Mouse (Mus musculus) spleen, postnatal 36 days (tissue): Measurements from ENCODE around the gene Cables2.
A peak's percentile ranks its signal among the peaks of the same experiment; 100 is the strongest.

ENCODE experiments used
- DNase-seq, 2 experiments: peaks; one replicate each; pipeline ENCODE4 v3.0.0; 2022; ENCODE audit warnings: low spot score in 2 of 2, mixed read lengths in 1 of 2

Gene Cables2

DNA sequence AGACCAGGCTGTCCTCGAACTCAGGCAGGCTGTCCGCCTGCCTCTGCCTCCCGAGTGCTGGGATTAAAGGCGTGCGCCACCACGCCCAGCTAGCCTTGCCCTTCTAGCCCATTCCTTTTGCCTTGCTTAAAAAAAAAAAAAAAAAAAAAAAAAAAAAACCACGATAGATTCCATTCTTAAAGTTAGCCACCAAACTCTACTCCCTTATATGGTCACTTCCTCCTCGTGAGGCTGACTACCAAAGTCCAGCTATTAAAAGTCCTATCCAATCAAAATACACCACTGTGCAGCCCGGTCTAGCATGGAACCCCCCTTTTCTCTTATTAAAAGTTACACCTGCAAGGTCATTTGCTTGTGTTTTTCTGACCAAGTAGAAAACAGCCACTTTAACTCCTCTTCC is 17.6 kb downstream of the Cables2 start:
- DNase-seq: no peak

DNA sequence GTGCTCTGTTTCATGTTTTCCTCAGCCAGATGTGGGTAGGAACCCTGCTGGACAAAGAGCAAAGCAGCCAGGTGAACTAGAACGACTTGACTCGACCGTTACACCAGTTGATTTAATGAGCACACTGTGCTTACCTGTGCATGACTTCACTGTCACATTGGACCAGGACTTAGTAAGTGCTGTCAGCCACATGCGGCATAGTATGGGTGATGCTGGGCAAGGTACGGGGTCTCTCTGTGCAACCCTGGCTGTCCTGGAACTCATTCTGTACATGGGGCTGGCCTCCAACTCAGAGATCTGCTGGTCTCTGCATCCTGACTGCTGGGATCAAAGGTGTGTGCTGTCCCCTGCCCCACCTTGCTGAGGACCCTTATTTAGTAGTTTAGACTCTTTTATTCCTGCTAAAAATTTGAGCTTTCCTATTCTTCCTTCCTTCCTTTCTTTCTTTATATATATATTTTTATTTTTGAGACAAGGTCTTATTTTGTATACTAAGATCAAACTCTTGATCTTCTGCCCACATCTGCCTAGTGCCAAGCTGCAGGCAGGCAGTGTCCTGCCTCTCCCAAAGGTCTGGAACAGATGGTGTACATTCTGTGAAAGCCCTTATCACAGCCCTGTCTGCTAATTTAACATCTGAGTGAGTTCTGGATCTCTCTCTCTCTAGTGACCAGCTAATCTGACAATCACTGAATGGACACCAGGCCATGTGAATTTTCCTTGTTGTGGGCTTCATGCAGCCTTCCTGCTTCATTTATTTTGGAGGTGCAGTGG is 18.7 kb downstream of the Cables2 start:
- DNase-seq: no peak

DNA sequence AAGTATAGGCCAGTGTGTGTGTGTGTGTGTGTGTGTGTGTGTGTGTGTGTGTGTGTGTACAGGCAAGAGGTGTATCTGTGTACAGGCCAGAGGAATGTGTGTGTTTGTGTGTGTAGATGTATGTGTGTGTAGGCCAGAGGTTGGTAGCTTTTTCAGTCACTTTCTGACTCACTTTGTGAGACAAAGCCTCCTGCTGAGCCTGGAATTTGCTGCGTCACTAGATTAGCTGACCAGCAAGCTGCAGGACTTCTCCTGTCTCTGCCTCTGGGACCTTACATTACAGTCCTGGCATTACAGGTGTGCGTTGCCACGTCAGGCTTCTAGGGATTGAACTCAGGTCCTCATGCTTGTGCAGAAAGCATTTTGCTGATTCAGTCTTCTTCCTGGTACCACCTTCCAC is 21.5 kb downstream of the Cables2 start:
- DNase-seq: no peak

DNA sequence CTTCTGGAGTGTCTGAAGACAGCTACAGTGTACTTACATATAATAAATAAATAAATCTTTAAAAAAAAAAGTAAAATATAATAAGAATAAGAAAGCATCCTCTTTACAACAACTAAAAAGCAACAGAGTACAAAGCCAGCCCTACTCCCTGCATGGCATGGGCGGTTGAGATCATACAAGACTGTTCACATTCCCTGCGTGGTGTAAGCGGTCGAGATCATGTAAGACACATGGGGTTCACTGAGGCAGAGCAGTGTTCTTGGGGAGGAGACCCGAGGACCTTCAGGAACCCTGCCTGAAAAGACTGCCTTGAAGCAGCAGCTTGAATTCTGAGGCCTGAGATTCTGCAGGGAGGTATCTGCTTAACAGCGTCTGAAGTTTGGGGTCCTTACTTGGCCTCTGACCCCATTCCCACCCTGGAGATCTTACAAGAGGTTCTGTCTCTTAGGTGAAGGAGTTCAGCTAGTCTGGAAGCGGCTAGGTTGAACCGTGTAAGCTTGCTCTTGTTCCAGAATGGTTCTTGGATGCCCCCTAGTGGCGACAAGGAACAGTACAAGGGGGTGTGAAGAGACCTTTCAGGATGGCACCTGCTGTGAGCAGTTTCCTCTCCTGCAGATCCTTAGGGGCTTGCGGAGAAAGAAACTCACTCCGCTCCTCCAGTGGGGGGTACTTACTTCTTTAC is 22.2 kb downstream of the Cables2 start:
- peak; percentile 69 to 74 for DNase-seq

DNA sequence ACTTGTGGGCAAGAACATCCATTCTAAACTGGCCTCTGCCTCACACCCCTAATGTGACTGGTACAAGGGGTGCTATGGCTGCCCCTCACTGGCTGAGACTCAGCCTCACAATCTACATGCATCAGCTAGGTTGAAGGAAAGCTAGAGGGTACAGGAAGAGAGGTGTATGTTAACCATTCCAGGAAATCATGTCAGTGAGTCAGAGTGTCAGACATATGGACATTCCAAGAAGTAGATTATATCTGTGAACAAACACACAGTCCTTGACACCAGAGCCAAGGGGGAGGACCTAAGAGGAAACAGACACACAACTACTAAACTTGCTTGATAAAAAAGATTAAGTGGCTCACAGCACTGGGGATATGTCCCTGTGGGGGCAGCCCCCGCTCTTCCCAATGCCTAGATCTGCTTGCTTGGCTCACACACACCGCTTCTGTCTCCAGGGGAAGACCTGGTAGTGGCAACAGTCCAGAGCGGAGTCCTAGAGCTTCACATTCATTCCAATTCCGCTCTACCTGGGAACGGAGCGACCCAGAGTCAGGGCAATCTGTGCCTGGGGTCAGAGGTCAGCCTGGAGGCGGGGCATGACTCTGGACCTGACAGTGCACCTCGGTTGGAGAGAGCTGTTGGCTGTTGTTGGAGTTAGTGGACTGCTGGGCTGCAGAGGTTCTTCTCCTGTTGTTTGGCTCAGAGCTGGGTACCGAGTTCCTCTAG is 24.2 kb downstream of the Cables2 start:
- DNase-seq: no peak

DNA sequence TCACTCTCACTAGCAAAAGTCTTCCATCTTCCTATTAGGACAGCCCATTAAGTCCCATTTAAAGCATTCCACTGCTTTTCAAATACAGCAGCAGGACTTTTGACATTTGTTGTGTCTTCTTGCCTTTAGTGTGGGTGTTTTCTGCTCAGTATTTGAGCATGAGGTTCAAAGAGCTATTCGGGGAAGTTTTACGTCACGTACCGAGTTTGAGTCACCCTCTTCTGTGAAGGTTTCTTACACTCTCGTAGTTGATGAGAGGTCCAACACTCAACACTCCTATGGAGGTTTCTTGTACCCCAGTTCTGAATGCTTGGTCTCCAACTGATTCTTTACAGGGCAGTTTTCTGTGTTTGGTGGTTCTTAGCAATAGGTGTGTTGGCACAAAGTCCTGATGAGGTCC is 25.4 kb downstream of the Cables2 start:
- no peak for DNase-seq

DNA sequence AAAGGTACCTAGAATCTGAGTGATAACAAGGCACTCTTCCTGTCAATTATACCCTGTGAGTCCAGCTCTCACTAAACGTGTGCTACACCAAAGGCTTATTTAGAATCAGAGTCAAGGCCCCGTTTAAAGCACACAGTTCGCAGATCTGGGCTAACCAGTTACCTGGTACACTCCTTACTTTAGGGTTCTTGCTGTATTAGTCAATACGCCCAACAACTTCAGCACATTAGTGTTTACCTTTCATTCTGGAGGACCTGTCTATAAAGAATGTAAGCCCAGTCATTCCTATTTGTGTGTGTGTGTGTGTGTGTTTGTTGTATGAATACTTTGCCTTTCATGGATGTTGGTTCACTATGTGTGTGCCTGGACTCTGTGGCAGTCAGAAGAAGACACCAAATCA is 30.2 kb downstream of the Cables2 start:
- DNase-seq: no peak

DNA sequence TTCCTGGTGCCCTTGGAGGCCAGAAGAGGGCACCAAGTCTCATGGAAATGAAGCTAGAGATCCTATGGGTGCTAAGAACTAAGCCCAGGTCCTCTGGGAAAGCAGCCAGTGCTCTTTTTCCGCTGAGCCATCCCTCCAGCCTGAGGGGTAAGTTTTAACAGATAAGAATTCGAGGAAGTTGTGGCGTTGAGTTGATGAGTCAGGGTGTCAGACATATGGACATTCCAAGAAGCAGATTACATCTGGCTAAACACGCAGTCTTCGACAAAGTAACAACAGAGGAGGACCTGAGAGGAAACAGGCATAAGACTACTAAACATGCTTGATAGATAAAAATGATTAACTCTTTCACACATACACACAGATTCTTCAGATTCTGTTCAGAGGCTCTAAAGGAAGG is 34.7 kb downstream of the Cables2 start:
- DNase-seq: no peak

DNA sequence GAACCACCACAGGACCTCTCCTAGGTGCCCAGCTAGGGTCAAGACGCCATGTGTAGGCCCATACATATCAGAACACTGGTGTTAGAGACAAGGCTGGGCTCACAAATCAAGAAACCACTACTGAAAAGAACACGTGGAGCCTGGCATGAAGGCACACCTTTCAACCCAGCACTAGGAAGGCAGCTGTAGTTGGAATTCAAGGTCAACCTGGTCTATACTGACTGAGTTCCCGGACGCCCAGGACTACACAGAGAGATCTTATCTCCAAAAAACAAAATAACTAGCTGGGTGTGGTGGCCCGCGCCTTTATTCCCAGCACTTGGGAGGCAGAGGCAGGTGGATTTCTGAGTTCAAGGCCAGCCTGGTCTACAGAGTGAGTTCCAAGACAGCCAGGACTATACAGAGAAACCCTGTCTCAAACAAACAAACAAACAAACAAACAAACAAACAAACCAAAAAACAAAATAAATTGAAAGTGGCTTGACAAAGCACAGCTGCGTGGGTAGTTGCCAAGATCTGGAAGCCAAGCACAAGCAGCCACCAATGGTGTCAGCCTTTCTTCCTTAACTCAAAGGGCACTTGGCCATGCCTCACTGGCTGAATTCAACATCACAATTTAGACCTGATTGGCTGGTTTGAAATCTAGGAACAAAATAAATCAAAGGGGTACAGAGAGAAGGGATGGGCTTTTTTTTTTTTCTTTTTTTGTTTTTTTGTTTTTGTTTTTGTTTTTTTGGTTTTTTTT is 35.5 kb downstream of the Cables2 start:
- no peak for DNase-seq

DNA sequence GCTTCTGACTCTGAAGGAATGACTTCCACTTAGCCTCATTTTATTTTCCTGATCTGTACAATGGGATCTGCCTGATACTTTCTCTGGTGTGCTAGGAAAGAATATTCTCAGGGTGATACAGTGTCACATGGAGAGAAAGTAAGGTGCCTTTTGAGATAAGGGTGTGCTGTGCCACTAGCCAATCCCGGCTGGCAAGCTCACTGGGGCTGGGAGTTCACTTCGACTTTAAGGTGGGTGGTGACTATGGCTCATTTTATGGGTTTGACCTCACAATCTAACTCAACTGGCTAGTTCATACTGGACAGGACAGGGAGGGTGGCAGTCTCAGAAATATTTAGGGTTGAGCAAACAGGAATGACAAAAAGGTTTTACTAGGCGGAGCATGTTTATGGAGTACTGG is 36.4 kb downstream of the Cables2 start:
- peak in 1 of 2 experiments; percentile 57 for DNase-seq

DNA sequence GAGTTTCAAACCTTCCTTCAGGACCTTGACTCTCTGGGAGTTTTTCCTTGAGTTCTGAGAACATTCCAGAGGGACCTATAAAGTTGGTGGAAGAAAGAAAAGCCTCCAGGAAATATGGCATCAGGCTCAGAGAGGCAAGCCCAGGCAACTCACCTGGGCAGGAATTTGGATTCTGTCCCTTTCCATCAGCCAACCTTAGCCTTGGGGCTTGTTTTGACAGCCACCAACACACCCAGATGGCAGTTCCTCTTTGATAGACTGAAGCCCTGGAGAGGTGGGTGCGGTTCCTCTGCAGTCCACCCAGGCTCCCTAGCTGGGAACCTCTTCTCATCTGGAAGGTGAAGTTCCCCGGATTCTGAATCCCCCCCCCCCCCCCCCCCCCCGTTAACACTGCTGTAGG is 36.8 kb downstream of the Cables2 start:
- DNase-seq: no peak

DNA sequence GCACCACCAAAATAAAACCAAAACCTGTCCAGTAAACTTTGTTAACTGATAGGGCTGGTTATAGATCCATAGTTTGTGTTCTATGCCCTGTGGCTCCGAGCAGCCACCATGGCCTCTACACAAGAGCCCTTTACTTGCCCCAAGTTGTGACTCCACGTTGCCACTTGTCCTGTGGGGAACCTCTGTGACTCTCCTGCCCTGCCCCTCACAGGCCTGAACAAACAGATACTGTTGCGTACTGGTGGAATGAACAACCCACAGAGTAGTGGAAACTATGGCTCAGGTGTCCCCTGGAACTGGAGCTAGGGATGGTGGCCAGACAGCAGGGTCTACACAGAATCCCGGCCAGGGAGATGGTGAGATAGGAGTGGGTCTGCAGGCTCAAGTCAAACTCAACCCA is 37.5 kb downstream of the Cables2 start:
- DNase-seq: no peak

DNA sequence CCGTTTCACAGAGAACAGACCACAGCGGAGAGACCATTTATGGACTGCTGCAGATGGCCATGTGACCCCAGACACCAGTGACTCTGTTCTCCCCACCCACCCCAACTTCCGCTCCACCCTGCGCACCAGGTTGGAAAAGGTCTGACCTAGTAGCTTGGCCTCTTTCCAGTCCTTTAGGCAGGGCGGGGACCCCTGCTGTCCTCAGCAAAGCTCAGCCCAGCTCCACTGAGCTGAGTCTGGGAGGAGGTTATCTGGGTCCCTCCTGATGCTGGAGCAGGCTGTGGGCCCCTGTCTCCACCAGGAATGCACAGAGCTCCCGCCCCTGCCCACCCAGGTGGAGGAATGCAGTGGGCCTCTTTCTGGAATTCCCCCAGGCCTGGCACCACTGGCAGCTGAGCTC is 38.3 kb downstream of the Cables2 start:
- DNase-seq: no peak

DNA sequence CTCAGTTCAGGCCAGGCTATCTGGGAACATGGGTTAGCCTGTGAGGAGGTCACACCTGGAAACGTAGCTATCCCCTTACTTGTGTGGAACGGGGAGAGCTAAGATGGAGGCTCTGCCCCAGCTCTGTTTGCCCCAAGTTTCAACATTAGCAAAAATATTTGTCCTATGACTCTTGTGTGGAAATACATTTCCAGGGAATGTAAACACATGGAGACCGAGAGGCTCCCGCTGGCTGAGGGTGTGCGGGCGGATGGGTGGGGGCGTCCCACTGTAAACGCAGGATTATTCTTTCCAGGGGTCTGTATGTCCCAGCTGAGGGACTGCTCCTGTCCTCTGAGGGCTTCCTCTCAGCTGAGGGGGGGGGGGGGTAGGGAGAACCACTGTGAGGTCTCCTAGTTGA is 38.9 kb downstream of the Cables2 start:
- no peak for DNase-seq

DNA sequence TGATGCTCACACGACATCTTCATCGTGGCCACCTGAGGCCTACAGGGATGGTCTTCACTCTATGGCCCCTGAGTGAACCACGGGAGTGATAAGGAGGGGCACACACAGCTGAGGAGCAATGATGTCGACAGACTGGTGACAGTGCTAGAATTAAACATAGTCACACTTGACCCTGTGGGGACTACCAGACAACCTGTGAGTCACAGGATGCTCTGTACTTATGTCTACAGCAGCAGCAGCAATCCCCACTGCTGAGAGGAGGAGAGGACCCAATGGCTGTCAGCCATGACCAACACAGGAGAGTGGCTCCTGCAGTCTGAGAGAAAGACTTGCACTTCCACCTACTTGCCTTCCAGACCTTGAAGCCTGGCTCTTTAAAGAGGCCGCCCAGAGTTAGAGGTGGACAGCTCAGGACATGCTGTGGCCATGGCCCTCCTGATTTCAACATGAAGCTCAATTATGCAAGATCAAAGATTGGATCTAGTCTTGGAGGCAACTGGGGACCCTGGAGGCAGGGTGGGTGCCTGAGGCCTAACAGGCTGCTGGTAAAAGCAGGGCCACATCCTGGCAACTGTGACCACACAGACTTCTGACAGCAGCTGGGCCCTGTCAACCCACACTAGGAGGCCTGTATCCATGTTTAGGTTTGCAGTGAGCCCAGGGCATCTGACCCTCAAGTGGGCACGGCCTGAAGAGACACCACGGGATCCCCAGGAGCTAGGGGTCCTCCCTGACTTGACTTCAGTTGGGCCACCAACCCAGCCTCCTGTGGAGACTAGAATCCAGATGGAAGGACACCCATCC is 40.0 kb downstream of the Cables2 start:
- DNase-seq: no peak

DNA sequence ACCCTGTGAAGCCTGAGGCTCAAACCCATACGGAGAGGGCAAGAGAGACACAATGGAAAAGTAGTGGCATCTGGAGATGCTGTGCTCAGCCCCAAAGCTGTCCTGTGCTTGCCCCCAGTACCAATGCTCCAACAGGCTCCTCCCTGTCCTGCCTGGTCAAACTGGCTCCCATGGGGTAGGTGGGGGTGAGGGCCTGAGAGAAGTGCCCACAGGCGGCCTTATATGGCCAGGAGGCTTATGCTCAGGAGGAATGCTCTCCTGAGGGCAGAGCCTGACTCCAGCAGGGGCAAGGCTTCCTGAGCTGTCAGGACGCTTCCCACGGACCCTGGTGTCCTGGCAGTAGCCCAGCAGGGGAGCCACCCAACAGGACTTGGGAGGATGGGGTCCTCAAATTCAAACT is 42.8 kb downstream of the Cables2 start:
- no peak for DNase-seq

DNA sequence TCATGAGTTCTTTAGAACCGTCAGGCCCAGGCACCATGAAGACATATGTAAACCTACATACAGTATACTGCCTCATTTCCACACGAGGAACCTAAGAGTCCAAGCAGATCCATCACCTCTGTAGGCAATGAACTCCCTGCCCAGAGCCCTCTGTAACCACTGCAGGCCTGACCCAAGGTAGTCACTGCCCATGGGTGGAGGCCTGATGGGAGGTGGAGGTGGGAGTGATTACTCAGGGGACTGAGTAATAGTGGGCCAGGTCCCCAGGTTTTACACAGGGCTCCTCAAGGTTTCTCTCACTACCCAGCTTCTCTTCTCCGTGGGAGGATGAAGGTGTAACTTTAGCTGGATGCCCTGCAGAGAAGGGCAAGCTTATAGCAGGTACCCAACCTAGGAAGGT is 44.2 kb downstream of the Cables2 start:
- no peak for DNase-seq

DNA sequence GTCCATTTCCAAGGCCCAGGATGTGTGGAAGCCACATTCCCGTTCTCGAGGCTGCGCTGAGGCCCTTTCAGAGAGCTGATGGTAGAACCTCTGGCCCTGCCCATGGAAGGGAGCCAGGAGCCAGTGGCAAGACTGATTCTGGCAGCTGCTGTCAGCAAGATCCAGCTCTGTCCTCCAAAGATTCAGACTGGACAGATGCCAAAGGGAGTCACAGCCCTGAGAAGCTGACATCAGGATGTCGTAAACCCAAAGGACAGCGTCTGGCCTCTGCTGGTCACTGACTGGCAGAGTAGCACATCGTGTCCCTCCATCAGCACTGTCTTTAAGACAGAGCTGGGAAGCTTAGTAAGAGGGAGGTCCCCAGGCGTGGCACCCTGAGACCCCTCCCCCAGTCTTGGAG is 44.7 kb downstream of the Cables2 start:
- no peak for DNase-seq

DNA sequence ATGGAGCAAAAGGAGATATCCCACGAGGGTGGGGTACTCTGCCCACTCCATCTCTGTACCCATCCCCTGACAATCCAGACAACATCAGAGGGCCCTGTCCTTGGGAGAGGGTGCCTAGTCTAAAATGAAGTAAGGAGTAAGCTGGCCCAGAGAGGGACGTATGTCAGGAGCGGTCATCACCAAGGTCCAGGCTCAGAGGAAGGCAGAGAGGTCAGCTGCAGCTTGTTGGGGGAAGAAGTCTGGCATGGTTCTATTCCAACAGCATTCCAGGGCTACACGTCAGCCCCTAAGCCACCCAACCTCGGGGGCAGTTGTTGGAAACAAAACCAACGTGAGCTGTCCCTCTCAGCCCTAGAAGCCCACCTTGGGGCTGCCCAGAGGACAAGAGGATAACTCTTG is 45.2 kb downstream of the Cables2 start:
- DNase-seq: no peak

DNA sequence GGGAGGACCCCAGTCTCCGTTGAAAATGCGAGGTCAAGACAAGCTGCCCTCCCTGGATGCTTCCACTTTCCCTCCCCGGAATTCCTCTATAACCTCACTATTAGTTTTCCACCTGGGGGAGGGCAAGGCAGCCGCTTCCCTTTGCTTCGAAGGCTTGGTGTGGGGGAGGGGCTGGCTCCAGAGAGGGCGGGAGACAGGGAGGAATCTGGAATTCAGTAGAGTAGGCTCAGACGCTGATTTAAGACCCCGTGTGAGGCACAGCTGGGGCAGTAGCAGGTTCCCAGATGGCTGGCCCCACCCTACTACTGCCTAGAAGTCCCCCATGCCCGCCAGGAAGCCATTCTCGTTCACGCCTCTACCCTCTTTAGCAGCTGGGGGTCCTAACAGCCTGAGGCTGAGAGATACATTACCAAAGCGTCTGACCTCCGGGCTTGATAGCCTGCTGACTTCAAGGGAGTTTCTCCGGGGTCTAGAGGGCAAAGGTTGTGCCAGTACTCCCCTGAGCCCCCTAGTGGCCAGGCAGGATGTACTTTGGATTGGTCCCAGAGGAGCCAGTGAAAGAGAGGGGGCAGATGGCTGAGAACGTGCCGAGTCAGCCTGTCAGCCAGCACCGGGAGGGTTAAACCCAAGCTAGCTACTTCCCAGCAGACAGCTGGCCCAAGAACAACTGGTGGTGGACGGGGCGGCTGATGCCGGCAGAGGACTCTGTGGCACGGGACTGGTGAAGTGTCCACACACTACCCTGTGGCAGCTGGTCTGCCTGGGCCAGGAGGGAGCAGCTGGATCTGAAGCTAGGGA is 45.8 kb downstream of the Cables2 start:
- DNase-seq: peak in 1 of 2 experiments; percentile 30
